Mouse (Mus musculus) small intestine, adult 2 months (tissue): ENCODE measurements around the gene Zfhx3.

Source experiments
- CTCF ChIP-seq: fragments of 200-500 bp; IDR thresholded peaks from 2 replicates; pipeline ENCODE4 v1.5.1; 2012; ENCODE audit warnings: low read depth, mild to moderate bottlenecking, control low read depth, inconsistent platforms, low read length, moderate library complexity, mixed read lengths; ENCODE audit not compliant: insufficient replicate concordance, insufficient read length; ENCODE audit errors: extremely low read depth
- POLR2A ChIP-seq: fragments of 200-500 bp; IDR thresholded peaks from 2 replicates; pipeline ENCODE4 v1.6.1; 2012; ENCODE audit warnings: low read depth, mild to moderate bottlenecking, control low read depth, inconsistent platforms, low read length, moderate library complexity

GRCm38 (mm10) chr8:107918984-107919383, 23.5 kb upstream of the Zfhx3 start:
- no peak for TF ChIP-seq CTCF
- TF ChIP-seq POLR2A = no peak
